Mouse (Mus musculus) adrenal gland, adult 18-20 months (tissue): ENCODE data around the gene Gmip. TPM values are rescaled to one million over a fixed set of nuclear protein-coding genes. Genes with fewer than 3 reads are reported as not detected.

ENCODE experiments used
- DNase-seq, 2 experiments: peaks; one replicate each; pipeline ENCODE4 v3.0.0; 2021 to 2022; ENCODE audit warnings: low spot score in 2 of 2
- long read RNA-seq, 2 experiments: library from polyadenylated mRNA; stranded (forward); transcript quantifications; one replicate each; pipeline ENCODE4 v2.0.0; 2021
- total RNA-seq, 2 experiments: library from RNA; stranded (reverse); gene quantifications; 1 replicate in 1 of 2; 2 replicates in 1 of 2; pipeline ENCODE4 v1.2.3; 2021

Gmip gene
- total RNA-seq, result 10 to 100 TPM in 1 of 2 experiments, 1 to 10 TPM in 1; 8.3 to 10.6 TPM
- long read RNA-seq, experiment 1, transcript Gmip-201 (21 exons, 3,933 nt), result major isoform, 7 of 13 reads
- long read RNA-seq, experiment 1, partial matches to known transcripts, result 0 of 13 reads
- long read RNA-seq, experiment 1, other reads (novel, unspliced or antisense), result 5 of 13 reads
- long read RNA-seq, experiment 2, partial matches to known transcripts, result 4 of 11 reads
- long read RNA-seq, experiment 2, other reads (novel, unspliced or antisense), result 3 of 11 reads

GRCm38 (mm10) chr8:69808094-69808863 is at the start of gene Gmip:
Gene Gmip, plus strand, starts transcription at chr8:69808679.
- peak; percentile 75 to 81 for DNase-seq

- no peak for DNase-seq
These were observed 46.5 kb upstream of the Gmip start for GRCm38 (mm10) chr8:69761814-69762445.

GRCm38 (mm10) chr8:69771221-69771620 is 37.3 kb upstream of the Gmip start:
- no peak for DNase-seq

GRCm38 (mm10) chr8:69772106-69772505 is 36.4 kb upstream of the Gmip start:
- no peak for DNase-seq

- peak; percentile 75 to 77 for DNase-seq
These were observed 33.9 kb upstream of the Gmip start, which contains the start of gene Gm20422 for GRCm38 (mm10) chr8:69774503-69775148. Gene Gm20422, minus strand, starts transcription at chr8:69774886.

- DNase-seq, result no peak
These were observed 33.3 kb upstream of the Gmip start for GRCm38 (mm10) chr8:69775149-69775534.

- no peak for DNase-seq
These were observed 31.4 kb upstream of the Gmip start for GRCm38 (mm10) chr8:69777111-69777510.

- DNase-seq, result no peak
These were observed 19.4 kb upstream of the Gmip start for GRCm38 (mm10) chr8:69789105-69789504.

- DNase-seq, result no peak
These were observed 18.7 kb upstream of the Gmip start for GRCm38 (mm10) chr8:69789731-69790130.

GRCm38 (mm10) chr8:69790364-69790763 is 18.1 kb upstream of the Gmip start:
- DNase-seq, result no peak

- DNase-seq, result peak; percentile 82
These were observed 17.6 kb upstream of the Gmip start, which contains the start of the genes Atp13a1 and Zfp866 for GRCm38 (mm10) chr8:69790773-69791367. Gene Atp13a1, plus strand, starts transcription at chr8:69791163. Gene Zfp866, minus strand, starts transcription at chr8:69791178.

GRCm38 (mm10) chr8:69791415-69792068 is 16.9 kb upstream of the Gmip start:
- DNase-seq, result peak in 1 of 2 experiments; percentile 51

GRCm38 (mm10) chr8:69793666-69794065 is 14.8 kb upstream of the Gmip start:
- DNase-seq, result no peak

GRCm38 (mm10) chr8:69794096-69794495 is 14.4 kb upstream of the Gmip start:
- no peak for DNase-seq

- no peak for DNase-seq
These were observed 13.6 kb upstream of the Gmip start for GRCm38 (mm10) chr8:69794901-69795300.

GRCm38 (mm10) chr8:69796721-69797345 is 11.6 kb upstream of the Gmip start:
- DNase-seq, result peak; percentile 1 to 16

- peak in 1 of 2 experiments; percentile 1 for DNase-seq
These were observed 10.8 kb upstream of the Gmip start for GRCm38 (mm10) chr8:69797661-69798060.

GRCm38 (mm10) chr8:69799261-69799660 is 9.2 kb upstream of the Gmip start:
- DNase-seq, result peak; percentile 1 to 14

GRCm38 (mm10) chr8:69799946-69800345 is 8.5 kb upstream of the Gmip start:
- no peak for DNase-seq

GRCm38 (mm10) chr8:69801796-69802195 is 6.7 kb upstream of the Gmip start:
- no peak for DNase-seq
